Mouse (Mus musculus) heart, embryonic 16.5 days (tissue): ENCODE results near the gene Gm20671. TPM values are rescaled to one million over a fixed set of nuclear protein-coding genes. Genes with fewer than 3 reads are reported as not detected.
"Not testable (repeated sequence)": the region's sequence is repeated elsewhere in the genome, so short reads cannot be mapped to it uniquely, and the experiment has no call there.

Experiments used
- ATAC-seq: fragments of 200-750 bp; cut with Nextera tagmentation; replicated peaks from 2 replicates; pipeline ENCODE4 v1.8.0; 2017; ENCODE audit warnings: moderate number of reproducible peaks; ENCODE audit not compliant: insufficient read depth, low FRiP score; ENCODE audit errors: extremely low read depth
- H3K27ac ChIP-seq: fragments of 300-500 bp; sonication (generic); 2 replicates; pipeline ENCODE4 v1.5.1; 2014; ENCODE audit warnings: mild to moderate bottlenecking, low read length, control low read depth, moderate library complexity
- H3K27me3 ChIP-seq: fragments of 300-500 bp; sonication (generic); 2 replicates; pipeline ENCODE4 v1.6.1; 2014; ENCODE audit warnings: low read length, mixed read lengths; ENCODE audit not compliant: control insufficient read depth, insufficient read depth
- H3K36me3 ChIP-seq: fragments of 300-500 bp; sonication (generic); 2 replicates; pipeline ENCODE4 v1.6.1; 2014; ENCODE audit not compliant: control insufficient read depth, insufficient read depth
- H3K4me1 ChIP-seq: fragments of 300-500 bp; sonication (generic); 2 replicates; pipeline ENCODE4 v1.6.1; 2014; ENCODE audit warnings: low read length, mixed read lengths; ENCODE audit not compliant: control insufficient read depth, insufficient read depth
- H3K4me2 ChIP-seq: fragments of 300-500 bp; sonication (generic); 2 replicates; pipeline ENCODE4 v1.6.1; 2014; ENCODE audit warnings: low read depth, mild to moderate bottlenecking, control low read depth, low read length
- H3K4me3 ChIP-seq: fragments of 300-500 bp; sonication (generic); 2 replicates; pipeline ENCODE4 v1.5.1; 2014; ENCODE audit warnings: mild to moderate bottlenecking, control low read depth, low read length
- H3K9ac ChIP-seq: fragments of 300-500 bp; sonication (generic); 2 replicates; pipeline ENCODE4 v1.6.1; 2014; ENCODE audit warnings: low read length, control low read depth
- H3K9me3 ChIP-seq: fragments of 300-500 bp; sonication (generic); replicated peaks from 2 replicates; pipeline ENCODE4 v1.6.1; 2016; ENCODE audit warnings: low read length; ENCODE audit not compliant: control insufficient read depth
- WGBS: fragments of 180-500 bp; shearing (Covaris S2); extraction: QIAGEN DNeasy Blood & Tissue Kit; methylation state at CpG from one replicate; pipeline ENCODE4 v1.1.7; 2014; 5-methylcytosine and 5-hydroxymethylcytosine counted together
- polyA plus RNA-seq: library from polyadenylated mRNA; unstranded; fragments of >200 nt; fragmentation: Nextera tagmentation; extraction: Ambion mirVana; gene quantifications from 2 replicates; pipeline ENCODE4 v1.2.1, GENCODE M21; 2015

Gm20671 gene
- polyA plus RNA-seq, 1 experiment from 2014 or later = not detected

- no peak overlapping the region for H3K4me3 ChIP-seq
- ATAC-seq = no peak
Measured at GRCm38 (mm10) chr5:32728851-32729250, 98.1 kb downstream of the Gm20671 start.

GRCm38 (mm10) chr5:32728300-32728699 lies 98.6 kb downstream of the Gm20671 start:
- no peaks in the 10 kb centered on the region for H3K4me1 ChIP-seq
- no peak for ATAC-seq
- no peaks in the 10 kb centered on the region for H3K27me3 ChIP-seq
- H3K36me3 ChIP-seq = no peaks in the 10 kb centered on the region
- H3K27ac ChIP-seq = no peak overlapping the region
- H3K9me3 ChIP-seq = no peaks in the 10 kb centered on the region
- WGBS = 76% methylated on average over 7 of the region's 7 CpGs
- H3K9ac ChIP-seq = no peak overlapping the region
- no peak overlapping the region for H3K4me3 ChIP-seq
- no peak overlapping the region for H3K4me2 ChIP-seq

More at GRCm38 (mm10) chr5:32728851-32729250, 98.1 kb downstream of the Gm20671 start:
- Histone ChIP-seq H3K27ac (no peak overlapping the region), H3K4me1 (no peaks in the 10 kb centered on the region), H3K27me3 (no peaks in the 10 kb centered on the region), H3K9ac (no peak overlapping the region), H3K36me3 (no peaks in the 10 kb centered on the region), H3K4me2 (no peak overlapping the region), H3K9me3 (no peaks in the 10 kb centered on the region)
- 73% methylated on average over 8 of the region's 8 CpGs for WGBS

- not testable (repeated sequence) for H3K27me3 ChIP-seq, ATAC-seq, H3K9me3 ChIP-seq, H3K36me3 ChIP-seq, H3K4me3 ChIP-seq, H3K4me2 ChIP-seq, H3K9ac ChIP-seq, H3K4me1 ChIP-seq, H3K27ac ChIP-seq
- 72% methylated on average over 3 of the region's 3 CpGs for WGBS
Measured at GRCm38 (mm10) chr5:32725397-32725796, 101.5 kb downstream of the Gm20671 start.

- Histone ChIP-seq H3K4me2 (no peak overlapping the region), H3K9ac (no peak overlapping the region), H3K36me3 (no peaks in the 10 kb centered on the region), H3K27me3 (no peaks in the 10 kb centered on the region), H3K9me3 (no peaks in the 10 kb centered on the region), H3K4me3 (no peak overlapping the region), H3K27ac (no peak overlapping the region), H3K4me1 (no peaks in the 10 kb centered on the region)
- 78% methylated on average over 7 of the region's 7 CpGs for WGBS
- no peak for ATAC-seq
Measured at GRCm38 (mm10) chr5:32723981-32724380, 102.9 kb downstream of the Gm20671 start.

GRCm38 (mm10) chr5:32722711-32723110 lies 104.2 kb downstream of the Gm20671 start:
- H3K4me3 ChIP-seq, H3K27ac ChIP-seq, H3K27me3 ChIP-seq, ATAC-seq, H3K9me3 ChIP-seq, H3K9ac ChIP-seq, H3K36me3 ChIP-seq, H3K4me2 ChIP-seq, H3K4me1 ChIP-seq: not testable (repeated sequence)
- WGBS = 67% methylated on average over 8 of the region's 8 CpGs

- no peaks in the 10 kb centered on the region for H3K36me3 ChIP-seq
- 65% methylated on average over 7 of the region's 7 CpGs for WGBS
- no peaks in the 10 kb centered on the region for H3K4me1 ChIP-seq
- H3K27ac ChIP-seq = no peak overlapping the region
- no peak overlapping the region for H3K4me3 ChIP-seq
- H3K4me2 ChIP-seq = no peak overlapping the region
- no peaks in the 10 kb centered on the region for H3K27me3 ChIP-seq
- no peak overlapping the region for H3K9ac ChIP-seq
- ATAC-seq = no peak
- no peaks in the 10 kb centered on the region for H3K9me3 ChIP-seq
Measured at GRCm38 (mm10) chr5:32722263-32722662, 104.6 kb downstream of the Gm20671 start.

- Histone ChIP-seq H3K9ac (no peak overlapping the region), H3K4me2 (no peak overlapping the region), H3K36me3 (no peaks in the 10 kb centered on the region), H3K27me3 (no peaks in the 10 kb centered on the region), H3K4me3 (no peak overlapping the region), H3K27ac (no peak overlapping the region), H3K4me1 (no peaks in the 10 kb centered on the region), H3K9me3 (no peaks in the 10 kb centered on the region)
- no peak for ATAC-seq
- 64% methylated on average over 3 of the region's 3 CpGs for WGBS
Measured at GRCm38 (mm10) chr5:32721316-32721715, 105.6 kb downstream of the Gm20671 start.

- ATAC-seq = no peak
- H3K9ac ChIP-seq = no peak overlapping the region
Measured at GRCm38 (mm10) chr5:32720416-32720815, 106.5 kb downstream of the Gm20671 start.

GRCm38 (mm10) chr5:32718916-32719315 lies 108.0 kb downstream of the Gm20671 start:
- H3K36me3 ChIP-seq = no peaks in the 10 kb centered on the region
- H3K4me2 ChIP-seq = no peak overlapping the region
- H3K27ac ChIP-seq = no peak overlapping the region
- no peaks in the 10 kb centered on the region for H3K9me3 ChIP-seq
- no peak for ATAC-seq
- H3K9ac ChIP-seq = no peak overlapping the region
- WGBS = 41% methylated on average over 6 of the region's 6 CpGs
- no peak overlapping the region for H3K4me3 ChIP-seq
- no peaks in the 10 kb centered on the region for H3K4me1 ChIP-seq
- no peaks in the 10 kb centered on the region for H3K27me3 ChIP-seq

More at GRCm38 (mm10) chr5:32720416-32720815, 106.5 kb downstream of the Gm20671 start:
- H3K4me1 ChIP-seq = no peaks in the 10 kb centered on the region
- H3K9me3 ChIP-seq = no peaks in the 10 kb centered on the region
- H3K4me2 ChIP-seq = no peak overlapping the region
- 84% methylated on average over 9 of the region's 9 CpGs for WGBS
- no peak overlapping the region for H3K27ac ChIP-seq
- H3K36me3 ChIP-seq = no peaks in the 10 kb centered on the region
- no peaks in the 10 kb centered on the region for H3K27me3 ChIP-seq
- no peak overlapping the region for H3K4me3 ChIP-seq

GRCm38 (mm10) chr5:32717726-32718125 lies 109.2 kb downstream of the Gm20671 start:
- H3K9ac ChIP-seq = no peak overlapping the region
- H3K27ac ChIP-seq = no peak overlapping the region
- no peaks in the 10 kb centered on the region for H3K36me3 ChIP-seq
- ATAC-seq = no peak
- H3K4me2 ChIP-seq = no peak overlapping the region
- WGBS = 43% methylated on average over 1 of the region's 1 CpGs
- H3K27me3 ChIP-seq = no peaks in the 10 kb centered on the region
- no peaks in the 10 kb centered on the region for H3K9me3 ChIP-seq
- no peak overlapping the region for H3K4me3 ChIP-seq
- H3K4me1 ChIP-seq = peaks cover 4% of the 10 kb centered on the region
